Mouse (Mus musculus): ENCODE results near the gene Gm28102. TPM values are rescaled to one million over a fixed set of nuclear protein-coding genes. Genes with fewer than 3 reads are reported as not detected.

Gene Gm28102
- not detected for total RNA-seq (2023)

DNA sequence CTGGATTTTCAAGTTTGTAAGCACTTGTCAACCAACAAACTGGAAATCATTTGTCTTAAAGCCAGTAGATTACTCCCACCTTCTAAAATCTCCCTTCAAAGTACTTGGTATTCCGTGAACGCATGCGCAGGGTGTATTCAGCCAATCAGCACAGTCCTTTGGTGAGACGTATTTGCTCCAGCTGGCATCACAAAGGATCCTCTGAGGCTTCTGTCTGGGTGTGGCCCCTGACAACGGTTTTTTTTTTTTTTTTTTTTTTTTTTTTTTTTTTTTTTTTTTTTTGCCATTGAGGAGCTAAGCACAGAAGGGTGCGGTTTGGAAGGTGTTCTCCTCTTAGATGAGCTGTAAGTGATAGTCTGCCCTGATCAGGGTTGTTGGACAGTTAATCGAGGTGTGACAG lies at the start of gene Gm28102:
Gene Gm28102 (plus strand): TSS at position 301 of the 400 bp plus-strand sequence.

